ENCODE assay signal across 27 mouse cellular contexts in the genomic region with DNA sequence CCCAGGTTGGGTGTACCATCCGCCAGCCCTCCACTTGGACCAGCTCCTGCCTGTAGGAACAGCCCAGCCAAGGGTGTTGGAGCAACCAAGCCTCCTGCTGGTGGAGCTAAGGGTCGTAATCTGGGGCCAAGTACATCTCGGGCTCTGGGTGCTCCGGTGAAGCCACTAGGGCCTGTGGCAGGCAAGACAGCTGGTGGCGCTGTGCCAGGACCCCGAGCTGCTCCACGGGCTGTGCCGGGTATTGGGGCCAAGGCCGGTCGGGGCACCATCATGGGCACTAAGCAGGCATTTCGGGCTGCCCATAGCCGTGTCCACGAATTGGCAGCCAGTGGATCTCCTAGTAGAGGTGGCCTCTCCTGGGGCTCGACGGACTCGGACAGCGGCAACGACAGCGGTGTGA. TPM values are rescaled to one million over a fixed set of nuclear protein-coding genes. Genes with fewer than 3 reads are reported as not detected.
DNase-seq lines count a peak whose midpoint lies in the region; ATAC-seq and TF ChIP-seq lines count a peak whose summit lies in the region.
"Had no signal": no experiment of that assay in that cellular context is flagged by ENCODE, and none has a peak within 500 bp of the region (broad histone marks: within the 10 kb centered on the region; RNA-seq: fewer than 3 reads in every experiment).

No protein-coding gene starts in this region.

- H3K27ac ChIP-seq in hindbrain, postnatal 0 days, result no peak overlapping the region
- no peak overlapping the region for H3K27ac ChIP-seq in hindbrain, embryonic 16.5 days (ENCODE audit: low read depth, low read length)
- H3K27ac ChIP-seq: embryonic facial prominence, embryonic 13.5 days; forebrain, embryonic 10.5 days; gastrocnemius, adult 2 months; liver, embryonic 14.5 days; macrophage; neural tube, embryonic 15.5 days; stomach, embryonic 15.5 days had no signal

- H3K4me1 ChIP-seq in hindbrain, postnatal 0 days (ENCODE audit: insufficient read depth, low read length), result no peaks in the 10 kb centered on the region
- no peaks in the 10 kb centered on the region; the same call in none of the 2 replicates for H3K4me1 ChIP-seq in hindbrain, embryonic 16.5 days (ENCODE audit: control insufficient read depth, insufficient read depth, low read depth, low read length)
- H3K4me1 ChIP-seq in E14TG2a.4 (replicated peaks; ENCODE audit: low read depth, low read length), result peaks cover 81% of the 10 kb centered on the region

- no peaks in the 10 kb centered on the region; the same call in 1 of the 2 replicates for H3K36me3 ChIP-seq in hindbrain, postnatal 0 days (ENCODE audit: insufficient read depth, low read length)
- H3K36me3 ChIP-seq in hindbrain, embryonic 16.5 days (ENCODE audit: control insufficient read depth, insufficient read depth, low read length), result peaks cover 5% of the 10 kb centered on the region
- H3K36me3 ChIP-seq in E14TG2a.4 (ENCODE audit: insufficient read depth, low read length), result peaks cover 14% of the 10 kb centered on the region

- 90% methylated on average over 19 of the region's 19 CpGs for WGBS in hindbrain, postnatal 0 days
- WGBS in hindbrain, embryonic 16.5 days, result 93% methylated on average over 19 of the region's 19 CpGs

- peak; percentile 38 for DNase-seq in adrenal gland, adult 2 months
- no peak for DNase-seq in adrenal gland, postnatal 4 days (ENCODE audit: low spot score in 2 of 2)
- DNase-seq in hindbrain, postnatal 0 days (ENCODE audit: low spot score), result no peak
- peak; percentile 48 to 54 for DNase-seq in adrenal gland, postnatal 36 days
- no peak for DNase-seq in layer of hippocampus, postnatal 36 days
- DNase-seq: cerebellum, adult 9-10 months; gastrocnemius, adult 2 months; heart, postnatal 14 days; kidney, postnatal 14 days; liver; lung, adult 2 months; lung, postnatal 10 days; midbrain, embryonic 14.5 days; right cerebral cortex, postnatal 25 days; thymus, adult 18-20 months; thymus, postnatal 25 days had no signal

- no peaks in the 10 kb centered on the region for H3K27me3 ChIP-seq in hindbrain, postnatal 0 days (ENCODE audit: insufficient read depth, low read length)
- no peaks in the 10 kb centered on the region for H3K27me3 ChIP-seq in hindbrain, embryonic 16.5 days (replicated peaks; ENCODE audit: control insufficient read depth, insufficient read depth, low read length)
- H3K27me3 ChIP-seq in E14TG2a.4 (ENCODE audit: insufficient read depth, low read length), result peaks cover 44% of the 10 kb centered on the region
- H3K27me3 ChIP-seq: embryonic facial prominence, embryonic 13.5 days; stomach, embryonic 15.5 days had no signal

- H3K4me3 ChIP-seq in hindbrain, postnatal 0 days (ENCODE audit: low read length), result no peak overlapping the region
- H3K4me3 ChIP-seq in hindbrain, embryonic 16.5 days (ENCODE audit: low read length), result no peak overlapping the region
- H3K4me3 ChIP-seq in E14TG2a.4 (replicated peaks; ENCODE audit: low read length), result peak overlapping the region; percentile 50
- H3K4me3 ChIP-seq: embryonic facial prominence, embryonic 13.5 days; forebrain, embryonic 10.5 days; gastrocnemius, adult 2 months; neural tube, embryonic 15.5 days; stomach, embryonic 15.5 days had no signal

- TF ChIP-seq CTCF in hindbrain, postnatal 0 days (IDR thresholded peaks at IDR 0.05; ENCODE audit: low read depth), result peak; percentile 6; the same call in 1 of the 2 replicates
- no peak for TF ChIP-seq CTCF in E14TG2a.4 (conservative IDR thresholded peaks at IDR 0.05; ENCODE audit: low read length)

- no peak overlapping the region for H3K9ac ChIP-seq in hindbrain, postnatal 0 days (replicated peaks; ENCODE audit: low read length)
- no peak overlapping the region for H3K9ac ChIP-seq in hindbrain, embryonic 16.5 days (ENCODE audit: low read depth, low read length)
- H3K9ac ChIP-seq: embryonic facial prominence, embryonic 13.5 days; liver, embryonic 14.5 days; neural tube, embryonic 15.5 days; stomach, embryonic 15.5 days had no signal

- no peaks in the 10 kb centered on the region for H3K9me3 ChIP-seq in hindbrain, postnatal 0 days (ENCODE audit: low read length)
- H3K9me3 ChIP-seq in hindbrain, embryonic 16.5 days (ENCODE audit: control insufficient read depth, low read length), result no peaks in the 10 kb centered on the region
- H3K9me3 ChIP-seq in E14TG2a.4 (ENCODE audit: low read length), result no peaks in the 10 kb centered on the region
- H3K9me3 ChIP-seq: embryonic facial prominence, embryonic 13.5 days; neural tube, embryonic 15.5 days; stomach, embryonic 15.5 days had no signal

- no peak overlapping the region for H3K4me2 ChIP-seq in hindbrain, postnatal 0 days (ENCODE audit: low read depth, low read length)
- H3K4me2 ChIP-seq in hindbrain, embryonic 16.5 days (ENCODE audit: low read length), result no peak overlapping the region
- H3K4me2 ChIP-seq: embryonic facial prominence, embryonic 13.5 days; neural tube, embryonic 15.5 days; stomach, embryonic 15.5 days had no signal

- ATAC-seq in hindbrain, postnatal 0 days, result no peak
- ATAC-seq in hindbrain, embryonic 16.5 days, result no peak
- ATAC-seq: forebrain, embryonic 16.5 days; intestine, postnatal 0 days had no signal

RNA-seq across cellular contexts. Expression of gene Kif26a, which starts 31.7 kb away (rescaled TPM):
- 1 to 10 TPM; 6.1 to 9.5 TPM for total RNA-seq in adrenal gland, adult 2 months (2021)
- polyA plus RNA-seq in adrenal gland, adult 2 months (2012; rRNA removed), result 11.8 and 17.0 TPM in 2 replicates
- 10 to 100 TPM; 38.1 to 39.2 TPM for total RNA-seq in adrenal gland, postnatal 4 days (2021)
- 25.1 and 26.3 TPM in 2 replicates for total RNA-seq in hindbrain, postnatal 0 days (2014; rRNA removed)
- polyA plus RNA-seq in hindbrain, postnatal 0 days (2015; fragmentation: Nextera tagmentation; extraction: Ambion mirVana), result 1.8 and 1.9 TPM in 2 replicates
- 2.5 and 3.8 TPM in 2 replicates for polyA plus RNA-seq in hindbrain, embryonic 16.5 days (2015; fragmentation: Nextera tagmentation; extraction: Ambion mirVana)
- total RNA-seq in adrenal gland, postnatal 36 days (2021), result 1 to 10 TPM; 4.9 to 9.5 TPM
- 1 to 10 TPM; 4.4 to 4.5 TPM for total RNA-seq in layer of hippocampus, postnatal 36 days (2021)
- total RNA-seq: megakaryocyte-erythroid progenitor cell, adult 5-6 weeks had no signal
- polyA plus RNA-seq: macrophage had no signal

Comparison
In these comparisons a context has a peak if more than half of its experiments do, and no peak if none do; other contexts are left out.
1. DNase-seq: peak in adrenal gland, adult 2 months (single experiment) and adrenal gland, postnatal 36 days (2 of 2); none in adrenal gland, postnatal 4 days (0 of 2), hindbrain, postnatal 0 days (single experiment) and layer of hippocampus, postnatal 36 days (0 of 2).